Mouse (Mus musculus): ENCODE results near the gene Smarcb1.

DNA sequence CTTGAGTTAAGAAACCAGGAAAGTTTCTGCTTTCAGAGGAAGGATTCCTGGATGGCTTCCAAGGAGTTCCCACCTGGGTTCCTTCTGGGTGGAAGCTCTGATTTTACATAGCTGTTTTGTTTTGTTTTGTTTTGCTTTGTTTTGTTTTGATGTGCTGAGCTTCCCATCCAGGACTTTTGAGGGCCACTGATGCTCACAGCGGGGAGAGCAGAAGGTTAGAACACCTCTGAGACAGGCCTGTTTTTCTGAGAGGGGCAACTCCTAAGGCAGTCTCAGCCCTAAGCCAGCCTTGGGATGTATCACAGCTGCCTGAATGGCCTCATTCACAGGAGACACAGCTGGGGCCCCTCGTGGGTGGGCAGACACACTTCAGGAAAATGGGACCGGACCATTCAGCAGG, 69.7 kb downstream of the Smarcb1 start:
- no peak for TF ChIP-seq MAFK (IDR thresholded peaks at IDR 0.05; ENCODE audit: insufficient read depth, low read depth, low read length)
- TF ChIP-seq ZNF384 (IDR thresholded peaks at IDR 0.05; ENCODE audit: low read depth, low read length) = no peak
- TF ChIP-seq ZC3H11A (IDR thresholded peaks at IDR 0.05; ENCODE audit: borderline replicate concordance, low read depth, low read length) = no peak
- TF ChIP-seq CHD2 (IDR thresholded peaks at IDR 0.05; ENCODE audit: low read depth, low read length) = no peak
- TF ChIP-seq HCFC1 (IDR thresholded peaks at IDR 0.05; ENCODE audit: borderline replicate concordance, insufficient read depth, low read length) = no peak

Data from ES-E14 (cell line).